Mouse (Mus musculus): Measurements from ENCODE around the gene B4galnt4. TPM values are rescaled to one million over a fixed set of nuclear protein-coding genes. Genes with fewer than 3 reads are reported as not detected.

B4galnt4 gene
- polyA plus RNA-seq, 1 experiment: 15.8 TPM

DNA sequence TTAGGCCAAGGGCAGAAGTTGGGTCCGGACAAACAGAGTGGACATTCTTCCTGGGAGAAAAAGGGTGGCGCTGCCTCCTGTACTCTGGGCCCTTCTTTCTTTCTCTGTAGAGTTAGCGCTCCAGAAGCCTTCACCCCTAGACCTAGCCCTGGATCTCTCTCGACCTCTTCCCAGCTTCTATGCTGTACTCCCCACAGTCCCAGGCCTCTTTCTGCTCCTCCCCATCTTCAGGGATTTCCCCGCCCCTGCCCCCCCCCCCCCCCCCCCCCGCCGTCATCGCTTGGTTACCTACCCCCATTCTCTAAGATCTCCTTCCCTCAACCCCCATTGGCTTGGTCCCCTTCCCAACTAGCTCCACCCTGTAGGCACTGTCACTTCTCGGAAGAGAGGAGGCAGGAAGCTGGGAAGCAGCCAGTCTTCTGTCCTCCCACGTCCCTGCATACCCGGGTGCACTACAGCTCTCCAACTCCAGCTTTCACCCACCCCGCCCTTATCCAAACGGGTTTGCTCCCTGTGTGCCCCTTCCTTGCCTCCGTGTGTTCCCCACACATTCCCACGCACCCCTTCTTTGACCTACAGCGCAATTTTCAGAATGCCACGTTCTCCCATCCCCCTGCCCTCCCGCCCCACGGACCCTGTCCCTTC is 13.2 kb upstream of the B4galnt4 start:
- H3K4me1 ChIP-seq (ENCODE audit: control insufficient read depth, insufficient read depth, insufficient read length, low read length): peaks cover 14% of the 10 kb centered on the region
- WGBS: 10% methylated on average over 15 of the region's 19 CpGs
- TF ChIP-seq CTCF (IDR thresholded peaks at IDR 0.05; ENCODE audit: extremely low read depth, insufficient read length, insufficient replicate concordance, low read depth, low read length): no peak
- TF ChIP-seq POLR2A (IDR thresholded peaks at IDR 0.05; ENCODE audit: low read depth, low read length): peak; percentile 21
- H3K36me3 ChIP-seq (ENCODE audit: control insufficient read depth, insufficient read depth, low read length): no peaks in the 10 kb centered on the region
- no peaks in the 10 kb centered on the region for H3K27me3 ChIP-seq (ENCODE audit: control insufficient read depth, insufficient read depth, low read length)
- peak overlapping the region; percentile 58 for H3K4me3 ChIP-seq (ENCODE audit: low read depth, low read length)
- H3K27ac ChIP-seq (ENCODE audit: insufficient read depth, low read depth, low read length): peak overlapping the region; percentile 92

- WGBS: 4% methylated on average over 21 of the region's 21 CpGs
Measured at GRCm38 (mm10) chr7:141048226-141049218, 12.4 kb upstream of the B4galnt4 start.

GRCm38 (mm10) chr7:141049326-141049725 is 11.6 kb upstream of the B4galnt4 start:
- TF ChIP-seq CTCF (IDR thresholded peaks at IDR 0.05; ENCODE audit: extremely low read depth, insufficient read length, insufficient replicate concordance, low read depth, low read length): no peak
- TF ChIP-seq POLR2A (IDR thresholded peaks at IDR 0.05; ENCODE audit: low read depth, low read length): no peak
- H3K4me1 ChIP-seq (ENCODE audit: control insufficient read depth, insufficient read depth, insufficient read length, low read length): peaks cover 14% of the 10 kb centered on the region
- H3K36me3 ChIP-seq (ENCODE audit: control insufficient read depth, insufficient read depth, low read length): no peaks in the 10 kb centered on the region
- WGBS: 81% methylated on average over 2 of the region's 2 CpGs
- no peaks in the 10 kb centered on the region for H3K27me3 ChIP-seq (ENCODE audit: control insufficient read depth, insufficient read depth, low read length)
- H3K4me3 ChIP-seq (ENCODE audit: low read depth, low read length): no peak overlapping the region
- no peak overlapping the region for H3K27ac ChIP-seq (ENCODE audit: insufficient read depth, low read depth, low read length)

More at GRCm38 (mm10) chr7:141048226-141049218, 12.4 kb upstream of the B4galnt4 start:
- Histone ChIP-seq H3K4me3 (ENCODE audit: low read depth, low read length) (peak overlapping the region; percentile 58), H3K36me3 (ENCODE audit: control insufficient read depth, insufficient read depth, low read length) (no peaks in the 10 kb centered on the region), H3K27ac (ENCODE audit: insufficient read depth, low read depth, low read length) (peak overlapping the region; percentile 77), H3K27me3 (ENCODE audit: control insufficient read depth, insufficient read depth, low read length) (no peaks in the 10 kb centered on the region), H3K4me1 (ENCODE audit: control insufficient read depth, insufficient read depth, insufficient read length, low read length) (peaks cover 14% of the 10 kb centered on the region)
- peak; percentile 90 for TF ChIP-seq CTCF (IDR thresholded peaks at IDR 0.05; ENCODE audit: extremely low read depth, insufficient read length, insufficient replicate concordance, low read depth, low read length)
- TF ChIP-seq POLR2A (IDR thresholded peaks at IDR 0.05; ENCODE audit: low read depth, low read length): peak; percentile 4; the same call in 1 of the 2 replicates

- no peaks in the 10 kb centered on the region for H3K27me3 ChIP-seq (ENCODE audit: control insufficient read depth, insufficient read depth, low read length)
- WGBS: 75% methylated on average over 17 of the region's 17 CpGs
- TF ChIP-seq CTCF (IDR thresholded peaks at IDR 0.05; ENCODE audit: extremely low read depth, insufficient read length, insufficient replicate concordance, low read depth, low read length) (no peak), POLR2A (IDR thresholded peaks at IDR 0.05; ENCODE audit: low read depth, low read length) (no peak)
- peaks cover 14% of the 10 kb centered on the region for H3K4me1 ChIP-seq (ENCODE audit: control insufficient read depth, insufficient read depth, insufficient read length, low read length)
- no peak overlapping the region for H3K27ac ChIP-seq (ENCODE audit: insufficient read depth, low read depth, low read length)
- H3K4me3 ChIP-seq (ENCODE audit: low read depth, low read length): no peak overlapping the region
- no peaks in the 10 kb centered on the region for H3K36me3 ChIP-seq (ENCODE audit: control insufficient read depth, insufficient read depth, low read length)
Measured at GRCm38 (mm10) chr7:141051060-141051685, 9.7 kb upstream of the B4galnt4 start.

GRCm38 (mm10) chr7:141052016-141052415 is 8.9 kb upstream of the B4galnt4 start:
- Histone ChIP-seq H3K4me3 (ENCODE audit: low read depth, low read length) (no peak overlapping the region), H3K36me3 (ENCODE audit: control insufficient read depth, insufficient read depth, low read length) (no peaks in the 10 kb centered on the region), H3K27ac (ENCODE audit: insufficient read depth, low read depth, low read length) (no peak overlapping the region), H3K4me1 (ENCODE audit: control insufficient read depth, insufficient read depth, insufficient read length, low read length) (peaks cover 8% of the 10 kb centered on the region), H3K27me3 (ENCODE audit: control insufficient read depth, insufficient read depth, low read length) (no peaks in the 10 kb centered on the region)
- WGBS: 56% methylated on average over 4 of the region's 4 CpGs
- TF ChIP-seq CTCF (IDR thresholded peaks at IDR 0.05; ENCODE audit: extremely low read depth, insufficient read length, insufficient replicate concordance, low read depth, low read length) (no peak), POLR2A (IDR thresholded peaks at IDR 0.05; ENCODE audit: low read depth, low read length) (no peak)

- TF ChIP-seq POLR2A (IDR thresholded peaks at IDR 0.05; ENCODE audit: low read depth, low read length) (no peak), CTCF (IDR thresholded peaks at IDR 0.05; ENCODE audit: extremely low read depth, insufficient read length, insufficient replicate concordance, low read depth, low read length) (no peak)
- peaks cover 5% of the 10 kb centered on the region for H3K4me1 ChIP-seq (ENCODE audit: control insufficient read depth, insufficient read depth, insufficient read length, low read length)
- no peak overlapping the region for H3K4me3 ChIP-seq (ENCODE audit: low read depth, low read length)
- no peaks in the 10 kb centered on the region for H3K36me3 ChIP-seq (ENCODE audit: control insufficient read depth, insufficient read depth, low read length)
- WGBS: 42% methylated on average over 2 of the region's 2 CpGs
- H3K27me3 ChIP-seq (ENCODE audit: control insufficient read depth, insufficient read depth, low read length): no peaks in the 10 kb centered on the region
- no peak overlapping the region for H3K27ac ChIP-seq (ENCODE audit: insufficient read depth, low read depth, low read length)
Measured at GRCm38 (mm10) chr7:141052421-141052820, 8.5 kb upstream of the B4galnt4 start.

All from small intestine, adult 2 months (tissue).